Mouse (Mus musculus) forebrain, postnatal 0 days (tissue): Measurements from ENCODE around the gene Hspa12b. TPM values are rescaled to one million over a fixed set of nuclear protein-coding genes. Genes with fewer than 3 reads are reported as not detected.

ENCODE experiments used
- ATAC-seq: fragments of 200-750 bp; cut with Nextera tagmentation; 2 replicates; pipeline ENCODE4 v1.8.0; 2017; ENCODE audit warnings: mild to moderate bottlenecking, moderate library complexity
- DNase-seq: peaks from one replicate; pipeline ENCODE4 v3.0.0-alpha.2; 2015
- H3K27ac ChIP-seq: fragments of 300-500 bp; sonication (generic); 2 replicates; pipeline ENCODE4 v1.5.1; 2014; ENCODE audit warnings: low read depth, mild to moderate bottlenecking, antibody characterized with exemption, low read length, moderate library complexity, mixed read lengths
- H3K27me3 ChIP-seq: fragments of 300-500 bp; sonication (generic); 2 replicates; pipeline ENCODE4 v1.6.1; 2014; ENCODE audit warnings: mild to moderate bottlenecking, low read length, mixed read lengths; ENCODE audit not compliant: insufficient read depth
- H3K36me3 ChIP-seq: fragments of 300-500 bp; sonication (generic); 2 replicates; pipeline ENCODE4 v1.6.1; 2014; ENCODE audit warnings: mild to moderate bottlenecking, moderate library complexity; ENCODE audit not compliant: insufficient read depth
- H3K4me1 ChIP-seq: fragments of 300-500 bp; sonication (generic); 2 replicates; pipeline ENCODE4 v1.6.1; 2014; ENCODE audit warnings: antibody characterized with exemption; ENCODE audit not compliant: insufficient read depth
- H3K4me2 ChIP-seq: fragments of 300-500 bp; sonication (generic); 2 replicates; pipeline ENCODE4 v1.6.1; 2014; ENCODE audit warnings: low read depth, mild to moderate bottlenecking, moderate library complexity
- H3K4me3 ChIP-seq: fragments of 300-500 bp; sonication (generic); 2 replicates; pipeline ENCODE4 v1.5.1; 2014; ENCODE audit warnings: low read depth, low read length, mixed read lengths
- H3K9ac ChIP-seq: fragments of 300-500 bp; sonication (generic); 2 replicates; pipeline ENCODE4 v1.6.1; 2014; ENCODE audit warnings: mild to moderate bottlenecking
- H3K9me3 ChIP-seq: fragments of 300-500 bp; sonication (generic); 2 replicates; pipeline ENCODE4 v1.6.1; 2016; ENCODE audit warnings: low read length
- CTCF ChIP-seq: sonication (generic); IDR thresholded peaks from 2 replicates; pipeline ENCODE4 v1.5.1; 2016; ENCODE audit warnings: antibody characterized with exemption, control low read depth, low read depth
- WGBS: fragments of 180-500 bp; shearing (Covaris S2); extraction: QIAGEN DNeasy Blood & Tissue Kit; methylation state at CpG from one replicate; pipeline ENCODE4 v1.1.7; 2014; 5-methylcytosine and 5-hydroxymethylcytosine counted together
- polyA plus RNA-seq: library from polyadenylated mRNA; unstranded; fragments of >200 nt; fragmentation: Nextera tagmentation; extraction: Ambion mirVana; gene quantifications from 2 replicates; pipeline ENCODE4 v1.2.1, GENCODE M21; 2015
- total RNA-seq: library from RNA; depleted of rRNA; stranded (reverse); fragments of >200 nt; gene quantifications from 2 replicates; pipeline ENCODE4 v1.2.3, GENCODE M21; 2014

Gene Hspa12b
- total and polyA plus RNA-seq, 2 experiments from 2014 or later, result 2.2 to 5.3 TPM

GRCm38 (mm10) chr2:131148353-131149253 is 21.5 kb downstream of the Hspa12b start:
- Histone ChIP-seq H3K4me3 (no peak overlapping the region), H3K4me1 (no peaks in the 10 kb centered on the region), H3K9ac (no peak overlapping the region), H3K27ac (no peak overlapping the region), H3K36me3 (peaks cover 83% of the 10 kb centered on the region), H3K9me3 (no peaks in the 10 kb centered on the region), H3K27me3 (no peaks in the 10 kb centered on the region), H3K4me2 (no peak overlapping the region)
- no peak for DNase-seq
- 92% methylated on average over 8 of the region's 8 CpGs for WGBS
- TF ChIP-seq CTCF, result no peak
- ATAC-seq, result no peak

- DNase-seq (no peak), ATAC-seq (no peak)
- Histone ChIP-seq H3K36me3 (peaks cover 82% of the 10 kb centered on the region), H3K27me3 (no peaks in the 10 kb centered on the region), H3K4me2 (no peak overlapping the region), H3K4me3 (no peak overlapping the region), H3K27ac (no peak overlapping the region), H3K9me3 (no peaks in the 10 kb centered on the region), H3K4me1 (no peaks in the 10 kb centered on the region), H3K9ac (no peak overlapping the region)
- 94% methylated on average over 3 of the region's 3 CpGs for WGBS
- no peak for TF ChIP-seq CTCF
Observed at GRCm38 (mm10) chr2:131149254-131149578, 22.1 kb downstream of the Hspa12b start.

- Histone ChIP-seq H3K4me3 (no peak overlapping the region), H3K9me3 (no peaks in the 10 kb centered on the region), H3K9ac (no peak overlapping the region), H3K27me3 (no peaks in the 10 kb centered on the region), H3K36me3 (peaks cover 57% of the 10 kb centered on the region), H3K27ac (no peak overlapping the region), H3K4me2 (no peak overlapping the region), H3K4me1 (no peaks in the 10 kb centered on the region)
- WGBS, result 94% methylated on average over 7 of the region's 7 CpGs
- DNase-seq, result no peak
- ATAC-seq, result no peak
- no peak for TF ChIP-seq CTCF
Observed at GRCm38 (mm10) chr2:131152166-131152730, 25.2 kb downstream of the Hspa12b start.

- ATAC-seq, result no peak
Observed at GRCm38 (mm10) chr2:131154036-131154435, 27.0 kb downstream of the Hspa12b start.

GRCm38 (mm10) chr2:131156987-131157386 is 29.9 kb downstream of the Hspa12b start:
- H3K36me3 ChIP-seq, result peaks cover 14% of the 10 kb centered on the region
- peaks cover 3% of the 10 kb centered on the region; the same call in 1 of the 2 replicates for H3K4me1 ChIP-seq
- no peak for ATAC-seq
- no peak overlapping the region for H3K4me3 ChIP-seq
- H3K4me2 ChIP-seq, result no peak overlapping the region
- 95% methylated on average over 7 of the region's 7 CpGs for WGBS
- H3K27me3 ChIP-seq, result no peaks in the 10 kb centered on the region
- TF ChIP-seq CTCF, result no peak
- no peak overlapping the region for H3K9ac ChIP-seq
- no peaks in the 10 kb centered on the region for H3K9me3 ChIP-seq
- no peak for DNase-seq
- H3K27ac ChIP-seq, result no peak overlapping the region

More at GRCm38 (mm10) chr2:131154036-131154435, 27.0 kb downstream of the Hspa12b start:
- no peak for TF ChIP-seq CTCF
- 95% methylated on average over 4 of the region's 4 CpGs for WGBS
- H3K4me3 ChIP-seq, result no peak overlapping the region
- peaks cover 39% of the 10 kb centered on the region for H3K36me3 ChIP-seq
- no peak overlapping the region for H3K27ac ChIP-seq
- no peaks in the 10 kb centered on the region for H3K27me3 ChIP-seq
- H3K4me1 ChIP-seq, result peaks cover 3% of the 10 kb centered on the region; the same call in 1 of the 2 replicates
- H3K9me3 ChIP-seq, result no peaks in the 10 kb centered on the region
- no peak for DNase-seq
- no peak overlapping the region for H3K4me2 ChIP-seq
- H3K9ac ChIP-seq, result no peak overlapping the region

GRCm38 (mm10) chr2:131159491-131159910 is 32.4 kb downstream of the Hspa12b start:
- ATAC-seq (peak; percentile 55), DNase-seq (no peak)
- H3K9ac ChIP-seq, result peak overlapping the region; percentile 56
- 2% methylated on average over 18 of the region's 18 CpGs for WGBS
- peak overlapping the region; percentile 81 for H3K4me2 ChIP-seq
- peak overlapping the region; percentile 51 for H3K4me3 ChIP-seq
- no peaks in the 10 kb centered on the region for H3K9me3 ChIP-seq
- no peak for TF ChIP-seq CTCF
- no peaks in the 10 kb centered on the region for H3K27me3 ChIP-seq
- H3K4me1 ChIP-seq, result peaks cover 3% of the 10 kb centered on the region; the same call in 1 of the 2 replicates
- peaks cover 3% of the 10 kb centered on the region; the same call in 1 of the 2 replicates for H3K36me3 ChIP-seq
- H3K27ac ChIP-seq, result peak overlapping the region; percentile 62; the same call in 1 of the 2 replicates
